Mouse (Mus musculus) lung, postnatal 14 days (tissue): ENCODE data around the gene Tmem201.
A peak's percentile ranks its signal among the peaks of the same experiment; 100 is the strongest.

Experiments
- DNase-seq: peaks from one replicate; pipeline ENCODE4 v3.0.0; 2021

Tmem201 gene

DNA sequence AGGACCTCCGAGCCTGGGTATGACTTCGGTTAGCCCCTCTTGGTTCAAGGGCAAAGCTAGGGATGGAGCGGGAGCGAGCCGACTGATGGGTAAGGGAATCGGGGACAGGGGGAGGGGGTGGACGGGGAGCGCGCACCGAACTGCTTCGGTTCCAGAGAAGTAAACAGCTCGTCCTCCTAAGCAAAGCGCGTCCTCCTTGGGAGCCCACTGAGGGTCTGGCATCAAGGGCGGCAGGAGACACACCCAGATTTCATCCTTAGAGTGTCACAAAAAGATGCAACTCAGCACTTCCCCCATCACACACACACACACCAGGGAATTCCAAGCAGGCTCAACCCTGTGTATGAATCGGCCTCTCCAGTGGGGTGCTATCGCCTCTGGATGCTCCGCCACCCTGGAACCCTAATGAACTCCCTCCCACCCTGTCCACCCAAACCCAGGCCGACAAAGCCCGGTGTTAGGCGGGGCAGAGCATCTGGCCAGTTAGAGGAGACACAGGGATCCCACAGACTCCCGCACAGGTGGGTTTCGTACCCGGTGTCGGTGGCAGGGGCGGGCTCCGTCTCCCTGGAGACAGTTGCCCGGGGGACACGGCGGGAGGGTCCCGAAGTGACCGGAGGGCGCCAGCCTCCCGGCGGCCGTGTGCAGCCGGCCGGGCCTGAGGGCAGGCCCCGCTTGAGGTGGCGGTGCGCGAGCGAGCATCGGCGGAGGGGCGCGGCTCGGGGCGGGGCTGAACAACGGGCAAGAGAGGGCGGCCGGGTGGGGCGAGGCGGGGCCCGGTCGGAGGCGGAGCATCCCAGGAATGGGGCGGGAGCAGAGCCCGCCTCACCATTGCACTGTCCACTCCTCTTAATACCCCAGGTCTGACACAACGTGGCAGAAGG is 62.2 kb downstream of the Tmem201 start:
- peak; percentile 83 for DNase-seq

- DNase-seq: no peak
Measured at GRCm38 (mm10) chr4:149674814-149675377, 62.9 kb downstream of the Tmem201 start.

GRCm38 (mm10) chr4:149672747-149673146 is 65.1 kb downstream of the Tmem201 start:
- no peak for DNase-seq

GRCm38 (mm10) chr4:149671175-149671574 is 66.7 kb downstream of the Tmem201 start:
- DNase-seq: no peak

- no peak for DNase-seq
Measured at GRCm38 (mm10) chr4:149665692-149666090, 72.2 kb downstream of the Tmem201 start.
